Mouse (Mus musculus): Measurements from ENCODE around the gene Pard3. TPM values are rescaled to one million over a fixed set of nuclear protein-coding genes. Genes with fewer than 3 reads are reported as not detected.

Pard3 gene
- polyA plus RNA-seq, 1 experiment from 2014 or later, result 21.0 TPM

DNA sequence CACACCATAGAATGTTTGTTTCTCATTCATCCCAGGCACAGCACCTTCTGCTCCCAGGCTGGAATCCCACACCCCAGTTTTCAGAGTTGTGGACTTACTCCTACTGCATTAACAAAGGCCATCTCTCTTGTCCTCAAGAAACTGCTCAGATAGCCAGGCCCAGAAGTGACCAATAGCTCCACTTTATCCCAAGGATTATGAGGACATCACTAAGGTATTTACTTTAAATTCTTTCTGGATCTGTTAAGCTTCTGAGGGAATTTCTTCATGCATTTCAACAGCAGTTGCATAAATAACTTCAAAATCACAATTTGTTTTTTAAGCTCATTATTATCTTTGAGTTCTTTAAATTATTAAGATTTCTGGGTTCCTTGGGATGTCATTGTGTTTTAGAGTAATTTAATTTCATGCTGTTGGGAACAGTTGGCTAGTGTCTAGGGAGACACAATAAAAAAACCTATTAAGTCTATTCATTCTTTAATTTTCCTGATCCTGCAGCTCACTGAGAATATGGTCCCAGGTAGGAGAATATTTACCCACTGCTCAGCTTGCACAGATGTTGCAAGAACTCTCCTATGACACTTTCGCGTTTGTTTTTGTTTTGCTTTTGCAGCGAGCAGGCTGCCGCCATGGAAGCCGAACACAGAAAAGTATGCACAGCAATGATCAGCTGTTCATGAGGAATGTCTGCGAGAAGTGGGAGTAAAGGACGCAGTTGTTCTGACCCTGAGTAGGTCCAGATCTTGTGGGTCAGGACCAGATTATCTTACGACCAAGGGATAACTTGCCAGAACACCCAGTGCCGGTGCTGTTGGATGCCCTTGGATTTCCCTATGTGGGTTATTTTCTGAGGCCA, 574.8 kb downstream of the Pard3 start:
- 90% methylated on average over 9 of the region's 9 CpGs for WGBS
- Histone ChIP-seq H3K4me2 (ENCODE audit: low read depth, low read length) (no peak overlapping the region), H3K27me3 (ENCODE audit: control insufficient read depth, insufficient read depth, low read length) (no peaks in the 10 kb centered on the region), H3K4me3 (replicated peaks; ENCODE audit: low read length) (no peak overlapping the region), H3K9me3 (replicated peaks; ENCODE audit: control insufficient read depth, low read length) (no peaks in the 10 kb centered on the region), H3K27ac (ENCODE audit: low read length) (no peak overlapping the region), H3K4me1 (ENCODE audit: control insufficient read depth, insufficient read depth, low read length) (no peaks in the 10 kb centered on the region), H3K9ac (ENCODE audit: low read length) (no peak overlapping the region), H3K36me3 (ENCODE audit: control insufficient read depth, insufficient read depth, low read length) (no peaks in the 10 kb centered on the region)
- no peak for ATAC-seq (ENCODE audit: insufficient read depth, low FRiP score)

DNA sequence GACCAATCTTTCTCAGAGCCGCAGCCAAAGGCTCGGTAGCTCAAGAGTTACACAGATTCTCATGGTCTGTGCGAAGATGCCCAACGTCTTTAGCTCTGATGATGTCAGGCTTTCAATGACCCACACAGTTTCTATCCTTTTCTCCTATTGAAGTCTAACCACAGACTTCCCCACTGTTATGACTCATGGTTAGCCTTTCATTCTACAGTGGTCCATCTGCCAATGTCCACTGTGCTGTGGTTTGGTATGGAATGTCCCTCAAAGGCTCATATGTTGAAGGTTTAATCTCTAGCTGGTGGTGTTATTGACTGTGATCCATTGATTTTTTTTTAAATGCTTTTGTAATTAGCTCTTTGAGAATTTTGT, 575.4 kb downstream of the Pard3 start:
- Histone ChIP-seq H3K4me2 (ENCODE audit: low read depth, low read length) (no peak overlapping the region), H3K36me3 (ENCODE audit: control insufficient read depth, insufficient read depth, low read length) (no peaks in the 10 kb centered on the region), H3K4me1 (ENCODE audit: control insufficient read depth, insufficient read depth, low read length) (no peaks in the 10 kb centered on the region), H3K9ac (ENCODE audit: low read length) (no peak overlapping the region), H3K9me3 (replicated peaks; ENCODE audit: control insufficient read depth, low read length) (no peaks in the 10 kb centered on the region), H3K27ac (ENCODE audit: low read length) (no peak overlapping the region), H3K27me3 (ENCODE audit: control insufficient read depth, insufficient read depth, low read length) (no peaks in the 10 kb centered on the region), H3K4me3 (replicated peaks; ENCODE audit: low read length) (no peak overlapping the region)
- ATAC-seq (ENCODE audit: insufficient read depth, low FRiP score), result no peak
- 90% methylated on average over 4 of the region's 4 CpGs for WGBS

DNA sequence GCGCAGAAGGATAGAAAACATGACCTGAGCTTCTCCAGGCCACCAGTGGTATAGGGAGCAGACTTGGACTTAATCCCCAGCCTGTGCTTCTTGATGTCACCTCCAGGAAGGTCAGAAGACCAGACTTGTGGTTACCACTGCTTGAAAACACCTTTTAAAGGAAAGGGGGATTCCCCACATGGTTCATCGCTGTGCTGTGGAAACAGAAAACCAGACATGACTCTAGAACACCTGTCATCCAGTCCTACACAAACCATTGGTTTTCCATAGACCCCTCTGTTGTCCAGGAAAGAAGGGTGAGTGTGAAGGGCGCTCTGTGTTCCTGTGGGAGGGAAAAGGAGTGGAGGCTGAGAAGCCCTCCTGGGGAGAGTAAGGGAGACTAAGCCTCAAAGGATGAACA, 591.9 kb downstream of the Pard3 start:
- H3K4me2 ChIP-seq (ENCODE audit: low read depth, low read length), result no peak overlapping the region
- no peaks in the 10 kb centered on the region for H3K27me3 ChIP-seq (ENCODE audit: control insufficient read depth, insufficient read depth, low read length)
- H3K27ac ChIP-seq (ENCODE audit: low read length), result no peak overlapping the region
- H3K4me1 ChIP-seq (ENCODE audit: control insufficient read depth, insufficient read depth, low read length), result no peaks in the 10 kb centered on the region
- H3K36me3 ChIP-seq (ENCODE audit: control insufficient read depth, insufficient read depth, low read length), result no peaks in the 10 kb centered on the region
- H3K4me3 ChIP-seq (replicated peaks; ENCODE audit: low read length), result no peak overlapping the region
- H3K9me3 ChIP-seq (replicated peaks; ENCODE audit: control insufficient read depth, low read length), result no peaks in the 10 kb centered on the region
- 87% methylated on average over 3 of the region's 3 CpGs for WGBS
- H3K9ac ChIP-seq (ENCODE audit: low read length), result no peak overlapping the region
- no peak for ATAC-seq (ENCODE audit: insufficient read depth, low FRiP score)

Other genes starting within 250 kb of the Pard3 start
- gene Tomm20, start 118.0 kb upstream of the Pard3 start, polyA plus RNA-seq (2015; fragmentation: Nextera tagmentation; extraction: Ambion mirVana), result 170 and 206 TPM in 2 replicates
- gene Rbm34, start 92.8 kb upstream of the Pard3 start, polyA plus RNA-seq (2015; fragmentation: Nextera tagmentation; extraction: Ambion mirVana), result 13.4 and 17.8 TPM in 2 replicates